10 mouse cellular contexts compared by ENCODE assay signal in genomic region chr11:115366039-115366705, GRCm38 (mm10). TPM values are rescaled to one million over a fixed set of nuclear protein-coding genes. Genes with fewer than 3 reads are reported as not detected.
DNase-seq lines count a peak whose midpoint lies in the region; ATAC-seq lines count a peak whose summit lies in the region.
"Had no signal": no experiment of that assay in that cellular context is flagged by ENCODE, and none has a peak within 500 bp of the region (broad histone marks: within the 10 kb centered on the region; RNA-seq: fewer than 3 reads in every experiment).

No protein-coding gene starts in this region.

- intact Hi-C loops in heart, postnatal 14 days (cut with DNase I): no loop called here

- H3K27ac ChIP-seq in forebrain, embryonic 11.5 days (ENCODE audit: low read depth, low read length): no peak overlapping the region
- no peak overlapping the region for H3K27ac ChIP-seq in limb, embryonic 13.5 days
- H3K27ac ChIP-seq: liver, embryonic 15.5 days had no signal

- H3K36me3 ChIP-seq in forebrain, embryonic 11.5 days (ENCODE audit: control insufficient read depth, insufficient read depth, low read length): no peaks in the 10 kb centered on the region
- no peaks in the 10 kb centered on the region for H3K36me3 ChIP-seq in limb, embryonic 13.5 days
- H3K36me3 ChIP-seq: liver, embryonic 15.5 days had no signal

- H3K4me2 ChIP-seq in forebrain, embryonic 11.5 days (ENCODE audit: low read depth, low read length, severe bottlenecking): peak overlapping the region; percentile 98
- H3K4me2 ChIP-seq in limb, embryonic 13.5 days (replicated peaks): no peak overlapping the region

- DNase-seq in heart, adult 18-20 months: peak; percentile 29 to 39
- no peak for DNase-seq in heart, postnatal 14 days
- DNase-seq in CD4-positive helper T cell, adult 2 months (ENCODE audit: low read depth, low spot score): peak; percentile 42
- no peak for DNase-seq in forebrain, embryonic 11.5 days (ENCODE audit: low spot score)
- no peak for DNase-seq in testis, postnatal 14 days (ENCODE audit: low spot score)
- DNase-seq in spleen, postnatal 36 days (ENCODE audit: low spot score in 2 of 2): no peak
- no peak for DNase-seq in thymus, postnatal 0 days (ENCODE audit: low spot score)

- no peaks in the 10 kb centered on the region for H3K9me3 ChIP-seq in forebrain, embryonic 11.5 days (ENCODE audit: control insufficient read depth, low read length)
- H3K9me3 ChIP-seq in limb, embryonic 13.5 days: no peaks in the 10 kb centered on the region
- H3K9me3 ChIP-seq: liver, embryonic 15.5 days had no signal

- peaks cover 7% of the 10 kb centered on the region; the same call in 1 of the 2 replicates for H3K27me3 ChIP-seq in forebrain, embryonic 11.5 days (ENCODE audit: control insufficient read depth, insufficient read depth, low read length)
- H3K27me3 ChIP-seq in limb, embryonic 13.5 days: peaks cover 78% of the 10 kb centered on the region

- WGBS in forebrain, embryonic 11.5 days: 43% methylated on average over 7 of the region's 7 CpGs
- WGBS in limb, embryonic 13.5 days: 32% methylated on average over 7 of the region's 7 CpGs

- peaks cover 3% of the 10 kb centered on the region; the same call in 1 of the 2 replicates for H3K4me1 ChIP-seq in forebrain, embryonic 11.5 days (replicated peaks; ENCODE audit: control insufficient read depth, insufficient read depth, low read length)
- H3K4me1 ChIP-seq in limb, embryonic 13.5 days: peaks cover 11% of the 10 kb centered on the region

- ATAC-seq in forebrain, embryonic 11.5 days (replicated peaks; ENCODE audit: low FRiP score): no peak; the same call in 1 of the 2 replicates
- ATAC-seq in limb, embryonic 13.5 days (ENCODE audit: low FRiP score, low read depth): no peak

- H3K9ac ChIP-seq in forebrain, embryonic 11.5 days (ENCODE audit: low read length): no peak overlapping the region
- H3K9ac ChIP-seq in limb, embryonic 13.5 days: no peak overlapping the region
- H3K9ac ChIP-seq: liver, embryonic 15.5 days had no signal

- peak overlapping the region; percentile 66 for H3K4me3 ChIP-seq in forebrain, embryonic 11.5 days (ENCODE audit: low read depth, low read length)
- 0 out of 2 replicates have a peak overlapping the region, but pooled peaks have one; percentile 46 for H3K4me3 ChIP-seq in limb, embryonic 13.5 days

RNA-seq across cellular contexts. Expression of gene Hid1, which starts 1.4 kb away (rescaled TPM):
- total RNA-seq in heart, adult 18-20 months (2021): 1 to 10 TPM; 2.4 to 3.6 TPM
- 1 to 10 TPM; 5.2 to 6.6 TPM for total RNA-seq in heart, postnatal 14 days (2021)
- 22.3 and 26.0 TPM in 2 replicates for polyA plus RNA-seq in forebrain, embryonic 11.5 days (2014; fragmentation: Nextera tagmentation; extraction: Ambion mirVana)
- 2.4 and 3.2 TPM in 2 replicates for polyA plus RNA-seq in limb, embryonic 13.5 days (2015; fragmentation: Nextera tagmentation; extraction: Ambion mirVana)
- 23.2 and 27.1 TPM in 2 replicates for polyA plus RNA-seq in thymus, postnatal 0 days (2015; fragmentation: Nextera tagmentation; extraction: Ambion mirVana)

RNA-seq across cellular contexts. Expression of gene Cdr2l, which starts 15.5 kb away (rescaled TPM):
- total RNA-seq in heart, adult 18-20 months (2021): 1 to 10 TPM; 4.4 to 4.5 TPM
- total RNA-seq in heart, postnatal 14 days (2021): 1 to 10 TPM; 8.7 to 9.9 TPM
- 29.0 and 29.7 TPM in 2 replicates for polyA plus RNA-seq in forebrain, embryonic 11.5 days (2014; fragmentation: Nextera tagmentation; extraction: Ambion mirVana)
- 11.3 and 11.4 TPM in 2 replicates for polyA plus RNA-seq in limb, embryonic 13.5 days (2015; fragmentation: Nextera tagmentation; extraction: Ambion mirVana)
- 5.3 and 5.4 TPM in 2 replicates for polyA plus RNA-seq in thymus, postnatal 0 days (2015; fragmentation: Nextera tagmentation; extraction: Ambion mirVana)
- total RNA-seq: CH12.LX had no signal

RNA-seq across cellular contexts. Expression of gene Otop3, which starts 31.6 kb away (rescaled TPM):
- not detected for total RNA-seq in heart, adult 18-20 months (2021)
- not detected for total RNA-seq in heart, postnatal 14 days (2021)
- polyA plus RNA-seq in forebrain, embryonic 11.5 days (2014; fragmentation: Nextera tagmentation; extraction: Ambion mirVana): not detected in 2 replicates
- not detected in 2 replicates for polyA plus RNA-seq in limb, embryonic 13.5 days (2015; fragmentation: Nextera tagmentation; extraction: Ambion mirVana)
- not detected in 2 replicates for polyA plus RNA-seq in thymus, postnatal 0 days (2015; fragmentation: Nextera tagmentation; extraction: Ambion mirVana)
- total RNA-seq: CH12.LX had no signal
- polyA plus RNA-seq: liver, embryonic 15.5 days had no signal

RNA-seq across cellular contexts. Expression of gene Mrpl58, which starts 37.4 kb away (rescaled TPM):
- 100 to 1,000 TPM; 140 to 166 TPM for total RNA-seq in heart, adult 18-20 months (2021)
- total RNA-seq in heart, postnatal 14 days (2021): 100 to 1,000 TPM; 128 to 140 TPM
- polyA plus RNA-seq in forebrain, embryonic 11.5 days (2014; fragmentation: Nextera tagmentation; extraction: Ambion mirVana): 253 and 265 TPM in 2 replicates
- 174 and 178 TPM in 2 replicates for polyA plus RNA-seq in limb, embryonic 13.5 days (2015; fragmentation: Nextera tagmentation; extraction: Ambion mirVana)
- polyA plus RNA-seq in thymus, postnatal 0 days (2015; fragmentation: Nextera tagmentation; extraction: Ambion mirVana): 408 and 411 TPM in 2 replicates

RNA-seq across cellular contexts. Expression of gene Ush1g, which starts 44.3 kb away (rescaled TPM):
- under 1 TPM in 1 of 2 experiments, not detected in 1; 0.10 TPM for total RNA-seq in heart, adult 18-20 months (2021)
- total RNA-seq in heart, postnatal 14 days (2021): under 1 TPM in 1 of 2 experiments, not detected in 1; 0.14 TPM
- polyA plus RNA-seq in forebrain, embryonic 11.5 days (2014; fragmentation: Nextera tagmentation; extraction: Ambion mirVana): not detected in 2 replicates
- polyA plus RNA-seq in limb, embryonic 13.5 days (2015; fragmentation: Nextera tagmentation; extraction: Ambion mirVana): not detected in 2 replicates
- polyA plus RNA-seq in thymus, postnatal 0 days (2015; fragmentation: Nextera tagmentation; extraction: Ambion mirVana): not detected in 2 replicates

Comparison
In these comparisons a context has a peak if more than half of its experiments do, and no peak if none do; other contexts are left out.
1. DNase-seq: peak in heart, adult 18-20 months (2 of 2) and CD4-positive helper T cell, adult 2 months (single experiment); none in heart, postnatal 14 days (0 of 2), forebrain, embryonic 11.5 days (single experiment), testis, postnatal 14 days (single experiment), spleen, postnatal 36 days (0 of 2) and thymus, postnatal 0 days (single experiment).